Mouse (Mus musculus): ENCODE measurements around the gene Acat2. TPM values are rescaled to one million over a fixed set of nuclear protein-coding genes. Genes with fewer than 3 reads are reported as not detected.
"Not testable (repeated sequence)": the region's sequence is repeated elsewhere in the genome, so short reads cannot be mapped to it uniquely, and the experiment has no call there.

Acat2 gene
- polyA plus RNA-seq, 1 experiment from 2014 or later, result 48.9 TPM

DNA sequence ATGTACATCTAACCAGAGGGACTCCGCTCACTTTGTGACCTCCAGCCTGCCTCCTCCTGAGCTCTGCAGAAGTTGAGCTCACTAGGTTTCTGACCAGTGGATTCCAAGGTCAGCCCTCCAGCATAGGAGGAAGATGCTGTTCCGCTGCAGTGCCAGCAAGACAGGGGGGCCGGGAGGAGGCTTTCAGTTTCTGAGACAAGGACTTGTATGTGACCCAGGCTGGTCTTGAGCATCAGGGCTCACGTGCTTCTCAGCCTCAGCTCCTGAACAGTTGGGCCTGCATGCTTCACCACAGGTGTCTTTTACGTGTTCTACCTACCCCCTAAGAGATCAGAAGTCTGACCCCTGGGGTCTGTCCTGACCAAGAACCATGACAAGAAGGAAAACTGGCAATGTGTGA, 29.0 kb downstream of the Acat2 start:
- not testable (repeated sequence) for H3K4me1 ChIP-seq; H3K4me3 ChIP-seq; H3K9me3 ChIP-seq; H3K27me3 ChIP-seq (replicated peaks); H3K36me3 ChIP-seq; H3K9ac ChIP-seq; ATAC-seq (ENCODE audit: extremely low read depth, insufficient number of reproducible peaks, low FRiP score, low TSS enrichment); H3K4me2 ChIP-seq; H3K27ac ChIP-seq (replicated peaks)
- 83% methylated on average over 5 of the region's 5 CpGs for WGBS

DNA sequence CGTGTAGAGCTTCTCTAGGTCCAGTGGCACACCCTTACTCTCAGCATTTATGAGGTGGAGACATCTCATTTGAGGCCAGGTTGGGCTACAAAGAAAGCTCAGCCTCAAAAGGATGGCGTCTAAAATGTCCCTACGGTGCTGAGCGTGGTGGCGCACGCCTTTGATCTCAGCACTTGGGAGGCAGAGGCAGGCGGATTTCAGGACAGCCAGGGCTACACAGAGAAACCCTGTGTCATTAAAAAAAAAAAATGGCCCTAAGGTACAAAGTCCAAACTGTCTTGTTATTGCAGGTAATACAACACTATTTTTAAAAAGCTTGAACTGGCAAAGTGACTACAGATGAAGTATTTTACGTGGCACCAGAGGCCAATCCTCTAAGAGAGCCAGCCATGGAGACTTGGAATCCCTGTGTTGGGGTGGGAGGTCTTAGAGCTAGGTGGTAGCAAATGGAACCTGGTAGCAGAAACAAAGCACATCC, 34.8 kb downstream of the Acat2 start:
- Histone ChIP-seq H3K4me2 (no peak overlapping the region), H3K4me3 (no peak overlapping the region), H3K4me1 (no peaks in the 10 kb centered on the region), H3K9me3 (no peaks in the 10 kb centered on the region), H3K27ac (replicated peaks) (no peak overlapping the region), H3K36me3 (peaks cover 61% of the 10 kb centered on the region), H3K27me3 (replicated peaks) (no peaks in the 10 kb centered on the region), H3K9ac (no peak overlapping the region)
- 86% methylated on average over 8 of the region's 8 CpGs for WGBS
- ATAC-seq (ENCODE audit: extremely low read depth, insufficient number of reproducible peaks, low FRiP score, low TSS enrichment), result no peak

GRCm38 (mm10) chr17:12925001-12925400, 35.5 kb downstream of the Acat2 start:
- ATAC-seq (ENCODE audit: extremely low read depth, insufficient number of reproducible peaks, low FRiP score, low TSS enrichment), result no peak

DNA sequence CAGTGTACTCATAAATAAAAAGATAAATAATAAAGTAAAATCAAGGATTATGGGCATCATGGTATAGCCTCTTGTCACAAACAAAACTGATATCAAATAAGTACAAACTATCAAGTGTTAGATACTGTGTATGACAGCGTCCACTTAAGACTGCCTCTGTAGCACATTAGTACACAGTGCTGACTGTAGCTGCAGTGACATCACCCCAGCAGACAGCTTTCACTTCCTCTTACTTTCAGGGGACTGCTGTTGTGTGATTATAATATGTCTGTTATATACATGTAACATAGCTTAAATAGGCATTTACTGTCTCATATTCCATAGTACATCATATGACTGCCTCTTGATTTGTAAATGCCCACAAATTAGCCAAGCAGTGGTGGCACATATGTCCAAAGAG, 39.5 kb downstream of the Acat2 start:
- WGBS, result 91% methylated on average over 1 of the region's 1 CpGs
- no peak overlapping the region for H3K4me2 ChIP-seq
- no peaks in the 10 kb centered on the region for H3K27me3 ChIP-seq (replicated peaks)
- no peak for ATAC-seq (ENCODE audit: extremely low read depth, insufficient number of reproducible peaks, low FRiP score, low TSS enrichment)
- H3K4me3 ChIP-seq, result no peak overlapping the region
- no peaks in the 10 kb centered on the region for H3K9me3 ChIP-seq
- no peak overlapping the region for H3K9ac ChIP-seq
- H3K4me1 ChIP-seq, result peaks cover 8% of the 10 kb centered on the region
- peaks cover 75% of the 10 kb centered on the region for H3K36me3 ChIP-seq
- no peak overlapping the region for H3K27ac ChIP-seq (replicated peaks)

More at GRCm38 (mm10) chr17:12925001-12925400, 35.5 kb downstream of the Acat2 start:
- no peak overlapping the region for H3K4me2 ChIP-seq
- H3K4me1 ChIP-seq, result no peaks in the 10 kb centered on the region
- H3K27ac ChIP-seq (replicated peaks), result no peak overlapping the region
- no peaks in the 10 kb centered on the region for H3K27me3 ChIP-seq (replicated peaks)
- H3K9ac ChIP-seq, result no peak overlapping the region
- H3K9me3 ChIP-seq, result no peaks in the 10 kb centered on the region
- 76% methylated on average over 3 of the region's 3 CpGs for WGBS
- H3K36me3 ChIP-seq, result peaks cover 68% of the 10 kb centered on the region
- no peak overlapping the region for H3K4me3 ChIP-seq

DNA sequence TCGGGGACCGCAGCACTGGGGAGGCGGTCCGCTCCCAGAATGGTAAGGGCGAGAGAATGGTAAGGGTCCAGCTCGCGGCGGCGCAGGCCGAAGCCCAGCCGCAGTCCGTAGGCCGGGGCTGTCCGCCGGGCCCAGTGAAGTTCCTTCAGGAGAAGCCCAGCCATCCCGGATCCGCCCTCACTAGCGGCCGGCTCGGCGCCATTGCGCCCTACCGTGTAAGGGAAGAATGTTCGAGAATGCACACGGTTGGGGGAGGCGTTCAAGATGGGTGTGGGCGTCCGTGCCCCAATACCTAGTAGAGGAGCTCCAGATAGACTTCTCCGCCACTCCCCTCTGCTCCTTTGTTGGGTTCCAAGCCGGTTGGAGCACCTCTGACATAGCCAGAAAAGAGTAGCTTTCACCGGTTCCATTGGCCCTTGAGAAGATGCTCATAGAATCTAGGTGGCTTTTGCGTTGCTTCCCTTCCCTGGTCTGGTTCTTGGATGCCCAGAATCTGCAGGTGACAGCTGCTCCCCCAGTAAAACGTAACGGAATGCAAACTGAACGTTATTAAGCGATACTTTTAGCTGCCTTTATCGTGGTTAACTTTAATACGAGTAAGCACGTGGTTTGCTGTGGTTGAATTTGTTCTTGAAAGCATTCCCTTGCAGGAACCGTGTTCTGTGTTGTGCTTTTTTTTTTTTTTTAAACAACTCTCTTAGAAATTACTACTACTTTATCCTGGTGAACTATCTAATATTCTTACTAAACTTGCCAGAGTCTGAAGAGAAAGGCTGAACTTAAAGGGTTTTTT, 43.8 kb downstream of the Acat2 start:
- peak; percentile 52 for ATAC-seq (ENCODE audit: extremely low read depth, insufficient number of reproducible peaks, low FRiP score, low TSS enrichment)
- H3K4me3 ChIP-seq, result peak overlapping the region; percentile 98
- H3K36me3 ChIP-seq, result peaks cover 64% of the 10 kb centered on the region
- peaks cover 16% of the 10 kb centered on the region for H3K4me1 ChIP-seq
- WGBS, result under 1% methylated on average over 40 of the region's 40 CpGs
- no peaks in the 10 kb centered on the region for H3K9me3 ChIP-seq
- H3K9ac ChIP-seq, result peak overlapping the region; percentile 98
- no peaks in the 10 kb centered on the region for H3K27me3 ChIP-seq (replicated peaks)
- peak overlapping the region; percentile 92 for H3K27ac ChIP-seq (replicated peaks)
- peak overlapping the region; percentile 92 for H3K4me2 ChIP-seq

GRCm38 (mm10) chr17:12915881-12916583, 44.5 kb downstream of the Acat2 start, which contains the start of gene Mrpl18:
Gene Mrpl18 (minus strand): TSS chr17:12916345.
- under 1% methylated on average over 56 of the region's 56 CpGs for WGBS

DNA sequence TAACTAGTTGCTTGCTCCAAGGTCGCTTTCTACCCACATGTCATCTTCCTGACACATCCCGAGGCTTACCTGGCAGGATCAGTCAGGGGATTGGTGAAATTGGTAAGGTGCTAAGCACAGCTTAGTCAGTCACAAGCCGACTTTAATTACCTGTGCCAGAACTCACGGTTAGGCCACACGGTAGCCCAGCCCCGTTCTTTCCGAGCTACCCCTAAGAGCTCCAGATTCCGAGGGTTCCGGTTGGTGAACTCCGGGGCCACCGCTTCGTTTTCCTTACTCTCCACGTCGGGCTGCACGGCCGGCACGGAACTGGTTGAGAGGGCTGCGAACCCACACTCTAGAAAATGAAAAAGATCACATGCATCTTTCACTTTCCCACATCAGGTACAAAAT, 45.1 kb downstream of the Acat2 start, which contains the start of gene Tcp1:
Tcp1 (plus strand) TSS at position 214 of the 393 bp plus-strand sequence.
- peaks cover 16% of the 10 kb centered on the region for H3K4me1 ChIP-seq
- peak within 1 kb of the TSS; percentile 98 for H3K9ac ChIP-seq
- H3K36me3 ChIP-seq, result peaks cover 65% of the 10 kb centered on the region
- H3K27me3 ChIP-seq (replicated peaks), result no peaks in the 10 kb centered on the region
- peak within 1 kb of the TSS; percentile 92 for H3K27ac ChIP-seq (replicated peaks)
- under 1% methylated on average over 18 of the region's 18 CpGs for WGBS
- peak within 1 kb of the TSS; percentile 92 for H3K4me2 ChIP-seq
- no peaks in the 10 kb centered on the region for H3K9me3 ChIP-seq
- no peak for ATAC-seq (ENCODE audit: extremely low read depth, insufficient number of reproducible peaks, low FRiP score, low TSS enrichment)
- H3K4me3 ChIP-seq, result peak within 1 kb of the TSS; percentile 98

More at GRCm38 (mm10) chr17:12915881-12916583, 44.5 kb downstream of the Acat2 start, which contains the start of gene Mrpl18:
- peak within 1 kb of the TSS; percentile 92 for H3K4me2 ChIP-seq
- H3K4me1 ChIP-seq, result peaks cover 16% of the 10 kb centered on the region
- H3K4me3 ChIP-seq, result peak within 1 kb of the TSS; percentile 98
- peak within 1 kb of the TSS; percentile 98 for H3K9ac ChIP-seq
- no peaks in the 10 kb centered on the region for H3K9me3 ChIP-seq
- peaks cover 65% of the 10 kb centered on the region for H3K36me3 ChIP-seq
- peak within 1 kb of the TSS; percentile 92 for H3K27ac ChIP-seq (replicated peaks)
- H3K27me3 ChIP-seq (replicated peaks), result no peaks in the 10 kb centered on the region
- ATAC-seq (ENCODE audit: extremely low read depth, insufficient number of reproducible peaks, low FRiP score, low TSS enrichment), result peak; percentile 97

- Histone ChIP-seq H3K36me3 (peaks cover 69% of the 10 kb centered on the region), H3K4me2 (no peak overlapping the region)
- WGBS, result 83% methylated on average over 8 of the region's 8 CpGs
Measured at GRCm38 (mm10) chr17:12910391-12910790, 50.2 kb downstream of the Acat2 start.

DNA sequence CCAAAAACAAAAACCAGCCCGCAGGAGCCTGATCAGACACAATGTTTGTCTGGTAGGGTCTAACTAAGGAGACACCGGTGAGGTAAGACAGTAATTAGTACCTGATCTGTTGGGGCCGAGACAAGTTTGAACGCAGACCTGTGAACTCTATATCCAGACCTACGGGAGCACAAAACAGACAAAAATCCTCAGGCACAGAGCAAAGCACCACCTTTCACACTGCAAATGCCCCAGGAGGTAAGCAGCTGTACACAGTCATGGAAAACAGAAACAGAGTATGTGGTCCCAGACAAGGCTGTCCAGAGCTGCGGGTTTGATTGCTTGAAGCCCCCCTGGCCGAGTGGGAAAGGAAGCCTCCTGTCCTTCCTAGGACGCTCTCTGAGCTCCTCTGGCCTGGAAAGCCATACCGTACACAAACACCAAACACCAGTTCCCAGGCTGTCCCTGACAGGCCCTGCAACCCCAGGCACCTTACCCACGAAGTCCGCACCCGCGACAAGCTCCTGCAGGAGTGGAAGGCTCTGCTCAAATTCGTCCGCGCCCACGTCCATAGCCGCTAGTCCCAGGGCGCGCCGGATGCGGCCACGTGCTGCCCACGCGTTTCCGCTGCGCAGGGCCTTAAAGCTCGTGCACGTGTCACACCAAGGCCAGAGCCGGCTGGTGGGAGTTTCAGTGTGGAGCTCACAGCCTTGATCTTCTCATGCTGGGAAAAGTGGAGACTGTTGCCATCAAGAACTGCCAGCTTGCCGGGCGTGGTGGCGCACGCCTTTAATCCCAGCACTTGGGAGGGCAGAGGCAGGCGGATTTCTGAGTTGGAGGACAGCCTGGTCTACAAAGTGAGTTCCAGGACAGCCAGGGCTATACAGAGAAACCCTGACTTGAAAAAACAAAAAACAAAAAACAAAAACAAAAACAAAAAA, 50.9 kb downstream of the Acat2 start, which contains the start of gene Pnldc1:
Pnldc1 (minus strand) TSS at position 870 of the 920 bp plus-strand sequence.
- Histone ChIP-seq H3K36me3 (peaks cover 74% of the 10 kb centered on the region), H3K9me3 (no peaks in the 10 kb centered on the region), H3K4me3 (no peak within 1 kb of the TSS), H3K27ac (replicated peaks) (no peak within 1 kb of the TSS), H3K27me3 (replicated peaks) (no peaks in the 10 kb centered on the region), H3K4me1 (peaks cover under 1% of the 10 kb centered on the region), H3K4me2 (no peak within 1 kb of the TSS), H3K9ac (no peak within 1 kb of the TSS)
- ATAC-seq (ENCODE audit: extremely low read depth, insufficient number of reproducible peaks, low FRiP score, low TSS enrichment), result no peak; the same call in 1 of the 2 replicates
- WGBS, result 67% methylated on average over 35 of the region's 35 CpGs

More at GRCm38 (mm10) chr17:12910391-12910790, 50.2 kb downstream of the Acat2 start:
- no peak overlapping the region for H3K9ac ChIP-seq
- no peaks in the 10 kb centered on the region for H3K9me3 ChIP-seq
- no peak overlapping the region for H3K27ac ChIP-seq (replicated peaks)
- ATAC-seq (ENCODE audit: extremely low read depth, insufficient number of reproducible peaks, low FRiP score, low TSS enrichment), result no peak
- H3K4me3 ChIP-seq, result no peak overlapping the region
- H3K27me3 ChIP-seq (replicated peaks), result no peaks in the 10 kb centered on the region
- peaks cover 7% of the 10 kb centered on the region for H3K4me1 ChIP-seq

DNA sequence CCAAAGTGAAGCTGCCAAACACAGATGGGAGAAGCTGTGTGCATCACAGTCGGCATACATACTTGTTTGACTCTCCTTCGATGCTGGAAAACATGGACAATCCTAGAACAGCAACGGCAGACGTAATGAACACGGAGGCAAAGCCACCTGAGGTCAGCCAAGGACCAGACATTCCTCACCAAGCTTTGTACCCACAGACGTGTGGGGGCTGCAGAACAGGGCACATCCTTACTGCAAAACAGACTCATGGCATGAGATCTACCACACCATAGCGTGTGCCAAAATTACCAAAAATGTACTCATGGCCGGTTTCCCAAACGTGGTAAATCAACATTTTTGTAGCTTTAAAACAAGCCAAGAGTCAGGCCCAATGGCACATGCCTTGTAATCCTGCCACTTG, 54.1 kb downstream of the Acat2 start:
- no peaks in the 10 kb centered on the region for H3K4me1 ChIP-seq
- no peaks in the 10 kb centered on the region for H3K27me3 ChIP-seq (replicated peaks)
- no peak overlapping the region for H3K4me2 ChIP-seq
- no peak for ATAC-seq (ENCODE audit: extremely low read depth, insufficient number of reproducible peaks, low FRiP score, low TSS enrichment)
- WGBS, result 86% methylated on average over 9 of the region's 9 CpGs
- H3K36me3 ChIP-seq, result peaks cover 64% of the 10 kb centered on the region
- H3K9ac ChIP-seq, result no peak overlapping the region
- no peak overlapping the region for H3K4me3 ChIP-seq
- no peaks in the 10 kb centered on the region for H3K9me3 ChIP-seq
- H3K27ac ChIP-seq (replicated peaks), result no peak overlapping the region

Data from heart, embryonic 13.5 days (tissue).